Mouse (Mus musculus): Measurements from ENCODE around the gene Hmga1. TPM values are rescaled to one million over a fixed set of nuclear protein-coding genes. Genes with fewer than 3 reads are reported as not detected.

Gene Hmga1
- polyA plus RNA-seq, 1 experiment from 2014 or later, result 389 TPM

DNA sequence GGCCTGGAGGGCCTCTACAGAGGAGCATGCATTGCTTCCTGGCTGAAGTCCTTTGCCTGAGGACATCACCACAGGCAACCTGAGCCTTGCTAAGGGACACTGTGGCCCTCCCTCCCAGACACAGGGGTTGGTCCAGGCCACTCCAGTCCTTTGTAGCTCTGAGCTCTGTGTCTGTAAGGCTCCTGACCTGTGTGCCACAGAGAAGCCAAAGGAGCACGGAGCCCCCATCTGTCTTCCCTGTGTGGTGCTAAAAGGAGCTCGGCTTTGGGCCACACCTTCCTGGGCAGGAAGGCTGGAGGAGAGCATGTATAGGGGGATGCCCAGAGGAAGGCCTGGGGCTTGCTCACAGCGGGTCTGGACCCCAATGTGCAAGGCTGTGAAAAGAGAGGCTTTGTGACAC, 14.3 kb upstream of the Hmga1 start:
- no peak overlapping the region for H3K9ac ChIP-seq (ENCODE audit: low read length)
- no peaks in the 10 kb centered on the region for H3K4me1 ChIP-seq (replicated peaks; ENCODE audit: control insufficient read depth, insufficient read depth, low read length)
- no peak overlapping the region for H3K27ac ChIP-seq (ENCODE audit: low read depth)
- WGBS, result 73% methylated on average over 3 of the region's 3 CpGs
- no peak overlapping the region for H3K4me2 ChIP-seq (ENCODE audit: low read length)
- H3K9me3 ChIP-seq (ENCODE audit: control insufficient read depth, low read length), result no peaks in the 10 kb centered on the region
- no peak overlapping the region for H3K4me3 ChIP-seq (ENCODE audit: low read depth, low read length)
- H3K36me3 ChIP-seq (ENCODE audit: control insufficient read depth, insufficient read depth, low read length), result no peaks in the 10 kb centered on the region
- no peak; the same call in 1 of the 2 replicates for ATAC-seq (replicated peaks; ENCODE audit: low FRiP score, low TSS enrichment, low read depth)
- H3K27me3 ChIP-seq (replicated peaks; ENCODE audit: control insufficient read depth, insufficient read depth, low read length), result no peaks in the 10 kb centered on the region
- DNase-seq (ENCODE audit: low spot score), result no peak

DNA sequence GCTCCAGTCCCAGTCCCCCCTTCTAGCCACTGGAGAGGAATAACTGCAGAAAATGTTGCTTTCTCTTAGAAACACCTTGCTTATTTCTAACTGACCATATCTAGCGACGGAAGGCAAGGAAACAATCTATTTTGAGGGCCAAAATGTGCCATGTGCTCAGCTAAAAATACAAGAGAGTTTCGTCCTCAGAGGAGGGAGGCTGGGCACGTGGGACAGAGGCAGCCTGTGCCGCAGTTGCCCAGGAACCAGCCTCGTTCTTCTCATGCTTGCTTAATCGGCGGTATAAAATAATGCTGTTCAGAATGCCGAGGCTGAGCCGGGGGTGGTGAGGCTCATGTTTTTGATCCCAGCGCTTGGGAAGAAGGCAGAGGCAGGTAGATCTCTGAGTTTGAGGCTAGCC, 11.7 kb upstream of the Hmga1 start:
- H3K4me3 ChIP-seq (ENCODE audit: low read depth, low read length), result no peak overlapping the region
- no peak overlapping the region for H3K4me2 ChIP-seq (ENCODE audit: low read length)
- no peak for DNase-seq (ENCODE audit: low spot score)
- H3K27me3 ChIP-seq (replicated peaks; ENCODE audit: control insufficient read depth, insufficient read depth, low read length), result no peaks in the 10 kb centered on the region
- H3K9ac ChIP-seq (ENCODE audit: low read length), result no peak overlapping the region
- H3K4me1 ChIP-seq (replicated peaks; ENCODE audit: control insufficient read depth, insufficient read depth, low read length), result peaks cover 7% of the 10 kb centered on the region; the same call in 1 of the 2 replicates
- no peaks in the 10 kb centered on the region for H3K36me3 ChIP-seq (ENCODE audit: control insufficient read depth, insufficient read depth, low read length)
- no peaks in the 10 kb centered on the region for H3K9me3 ChIP-seq (ENCODE audit: control insufficient read depth, low read length)
- H3K27ac ChIP-seq (ENCODE audit: low read depth), result no peak overlapping the region
- 90% methylated on average over 11 of the region's 11 CpGs for WGBS
- ATAC-seq (replicated peaks; ENCODE audit: low FRiP score, low TSS enrichment, low read depth), result no peak

DNA sequence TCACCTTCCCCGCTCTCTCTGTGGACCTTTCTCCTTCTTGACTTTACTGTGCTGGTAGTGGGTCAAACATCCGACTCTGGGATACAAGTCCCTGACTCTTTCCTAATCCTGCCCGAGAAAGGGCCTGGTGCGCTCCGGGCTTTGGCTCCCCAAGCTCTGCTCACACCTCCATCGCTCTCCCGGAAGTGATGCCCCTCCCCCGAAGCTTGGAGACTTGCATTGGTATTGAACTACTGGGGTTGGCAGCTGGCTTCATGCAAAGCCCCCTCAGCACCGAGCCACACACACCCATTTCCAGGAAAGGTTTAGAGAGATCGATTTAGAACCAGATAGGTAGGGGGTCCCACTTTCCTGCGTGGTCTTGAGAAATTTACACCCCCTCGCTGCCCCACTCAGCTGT, 10.3 kb upstream of the Hmga1 start:
- Histone ChIP-seq H3K27ac (ENCODE audit: low read depth) (no peak overlapping the region), H3K36me3 (ENCODE audit: control insufficient read depth, insufficient read depth, low read length) (no peaks in the 10 kb centered on the region), H3K4me3 (ENCODE audit: low read depth, low read length) (no peak overlapping the region), H3K4me2 (ENCODE audit: low read length) (no peak overlapping the region), H3K9ac (ENCODE audit: low read length) (no peak overlapping the region), H3K9me3 (ENCODE audit: control insufficient read depth, low read length) (no peaks in the 10 kb centered on the region), H3K27me3 (replicated peaks; ENCODE audit: control insufficient read depth, insufficient read depth, low read length) (no peaks in the 10 kb centered on the region), H3K4me1 (replicated peaks; ENCODE audit: control insufficient read depth, insufficient read depth, low read length) (peaks cover 7% of the 10 kb centered on the region; the same call in 1 of the 2 replicates)
- DNase-seq (ENCODE audit: low spot score), result no peak
- WGBS, result 48% methylated on average over 12 of the region's 12 CpGs
- ATAC-seq (replicated peaks; ENCODE audit: low FRiP score, low TSS enrichment, low read depth), result no peak

DNA sequence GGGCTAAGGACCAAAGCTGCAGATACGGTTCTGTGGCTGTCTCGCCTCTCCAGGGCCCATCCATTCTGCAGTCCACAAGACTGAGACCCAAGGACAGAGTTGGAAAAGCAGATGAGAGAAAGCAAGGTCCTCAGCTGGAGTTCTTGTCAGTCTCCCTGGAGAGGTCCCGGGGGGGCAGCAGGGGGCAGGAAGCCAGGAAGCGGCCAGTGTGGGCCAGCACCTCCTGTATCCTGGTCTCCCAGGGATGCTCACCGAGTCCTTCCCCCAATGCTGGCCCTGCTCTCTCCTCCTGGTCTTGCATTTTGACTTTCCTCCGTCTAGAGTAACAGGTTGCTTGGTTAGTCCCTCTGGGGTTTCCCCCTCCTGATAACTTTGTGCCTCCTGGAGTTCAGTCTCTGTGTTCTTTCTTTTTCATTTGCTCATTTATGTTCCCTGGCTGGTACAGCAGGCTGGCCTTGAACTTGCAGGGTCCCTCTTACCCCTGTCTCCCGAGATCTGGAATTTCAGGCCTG, 9.7 kb upstream of the Hmga1 start:
- Histone ChIP-seq H3K27me3 (replicated peaks; ENCODE audit: control insufficient read depth, insufficient read depth, low read length) (no peaks in the 10 kb centered on the region), H3K4me1 (replicated peaks; ENCODE audit: control insufficient read depth, insufficient read depth, low read length) (peaks cover 7% of the 10 kb centered on the region; the same call in 1 of the 2 replicates), H3K9ac (ENCODE audit: low read length) (no peak overlapping the region), H3K4me2 (ENCODE audit: low read length) (no peak overlapping the region), H3K36me3 (ENCODE audit: control insufficient read depth, insufficient read depth, low read length) (no peaks in the 10 kb centered on the region), H3K9me3 (ENCODE audit: control insufficient read depth, low read length) (no peaks in the 10 kb centered on the region), H3K4me3 (ENCODE audit: low read depth, low read length) (no peak overlapping the region), H3K27ac (ENCODE audit: low read depth) (no peak overlapping the region)
- 73% methylated on average over 7 of the region's 7 CpGs for WGBS
- ATAC-seq (replicated peaks; ENCODE audit: low FRiP score, low TSS enrichment, low read depth) (no peak), DNase-seq (ENCODE audit: low spot score) (no peak)

DNA sequence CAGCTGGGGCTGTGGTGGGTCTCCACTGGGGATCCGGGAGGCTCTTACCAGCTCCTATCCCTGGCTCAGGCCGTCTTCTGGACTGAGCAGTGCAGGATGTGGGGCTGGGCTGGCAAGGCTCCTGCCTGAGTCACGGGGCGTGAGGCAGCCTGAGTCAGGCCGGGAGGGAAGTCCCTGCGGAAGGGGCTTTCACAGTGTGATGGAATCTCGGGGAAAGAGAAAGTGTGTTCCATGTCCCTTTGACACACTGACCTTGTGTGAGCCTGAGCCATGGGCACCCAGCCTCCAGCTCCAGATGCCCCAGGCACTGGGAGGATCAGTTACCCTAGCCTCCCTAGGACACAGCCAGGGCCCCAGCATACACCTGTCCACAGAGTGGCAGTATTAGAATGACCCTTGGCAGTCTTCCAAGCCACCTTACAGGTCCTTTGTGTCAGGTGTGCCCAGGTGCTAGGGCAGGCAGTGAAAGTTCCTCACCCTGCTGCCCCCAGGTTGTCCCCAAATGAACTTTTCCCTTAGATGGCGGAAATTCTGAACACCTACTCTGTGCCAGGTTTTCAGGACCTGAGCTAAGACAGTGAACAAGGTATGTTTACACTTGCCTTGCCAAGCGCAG, 8.9 kb upstream of the Hmga1 start:
- 64% methylated on average over 9 of the region's 9 CpGs for WGBS
- DNase-seq (ENCODE audit: low spot score), result no peak

DNA sequence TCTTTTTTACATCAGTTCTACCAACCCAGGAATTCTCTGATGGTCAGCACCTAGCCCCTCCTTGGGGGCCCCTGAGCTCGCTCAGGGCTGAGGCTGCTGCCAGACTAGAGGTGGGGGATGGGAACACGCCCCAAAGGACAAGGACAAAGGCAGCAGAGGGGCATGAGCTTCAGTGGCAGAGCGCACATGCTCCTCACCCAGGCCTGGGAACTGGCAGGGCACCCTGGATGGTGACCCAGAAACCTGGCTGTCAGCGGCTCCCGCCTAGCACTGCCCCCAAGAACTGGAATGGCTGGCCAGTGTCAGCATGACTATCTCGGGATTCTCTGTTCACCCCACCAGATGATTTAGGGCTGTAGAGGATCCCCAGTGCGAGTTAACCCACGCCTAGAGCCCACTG, 7.1 kb upstream of the Hmga1 start:
- H3K4me2 ChIP-seq (ENCODE audit: low read length), result no peak overlapping the region
- no peak overlapping the region for H3K4me3 ChIP-seq (ENCODE audit: low read depth, low read length)
- WGBS, result 56% methylated on average over 8 of the region's 8 CpGs
- H3K9ac ChIP-seq (ENCODE audit: low read length), result no peak overlapping the region
- H3K27ac ChIP-seq (ENCODE audit: low read depth), result no peak overlapping the region
- no peak for ATAC-seq (replicated peaks; ENCODE audit: low FRiP score, low TSS enrichment, low read depth)
- no peak for DNase-seq (ENCODE audit: low spot score)
- no peaks in the 10 kb centered on the region for H3K36me3 ChIP-seq (ENCODE audit: control insufficient read depth, insufficient read depth, low read length)
- no peaks in the 10 kb centered on the region for H3K27me3 ChIP-seq (replicated peaks; ENCODE audit: control insufficient read depth, insufficient read depth, low read length)
- H3K9me3 ChIP-seq (ENCODE audit: control insufficient read depth, low read length), result no peaks in the 10 kb centered on the region
- peaks cover 7% of the 10 kb centered on the region for H3K4me1 ChIP-seq (replicated peaks; ENCODE audit: control insufficient read depth, insufficient read depth, low read length)

More for the DNA sequence above, 8.9 kb upstream of the Hmga1 start:
- H3K9ac ChIP-seq (ENCODE audit: low read length), result no peak overlapping the region
- H3K27ac ChIP-seq (ENCODE audit: low read depth), result no peak overlapping the region
- no peaks in the 10 kb centered on the region for H3K36me3 ChIP-seq (ENCODE audit: control insufficient read depth, insufficient read depth, low read length)
- no peak overlapping the region for H3K4me3 ChIP-seq (ENCODE audit: low read depth, low read length)
- peaks cover 7% of the 10 kb centered on the region; the same call in 1 of the 2 replicates for H3K4me1 ChIP-seq (replicated peaks; ENCODE audit: control insufficient read depth, insufficient read depth, low read length)
- no peak overlapping the region for H3K4me2 ChIP-seq (ENCODE audit: low read length)
- ATAC-seq (replicated peaks; ENCODE audit: low FRiP score, low TSS enrichment, low read depth), result 0 out of 2 replicates have a peak, but pooled peaks have one; percentile 30
- H3K9me3 ChIP-seq (ENCODE audit: control insufficient read depth, low read length), result no peaks in the 10 kb centered on the region
- no peaks in the 10 kb centered on the region for H3K27me3 ChIP-seq (replicated peaks; ENCODE audit: control insufficient read depth, insufficient read depth, low read length)

DNA sequence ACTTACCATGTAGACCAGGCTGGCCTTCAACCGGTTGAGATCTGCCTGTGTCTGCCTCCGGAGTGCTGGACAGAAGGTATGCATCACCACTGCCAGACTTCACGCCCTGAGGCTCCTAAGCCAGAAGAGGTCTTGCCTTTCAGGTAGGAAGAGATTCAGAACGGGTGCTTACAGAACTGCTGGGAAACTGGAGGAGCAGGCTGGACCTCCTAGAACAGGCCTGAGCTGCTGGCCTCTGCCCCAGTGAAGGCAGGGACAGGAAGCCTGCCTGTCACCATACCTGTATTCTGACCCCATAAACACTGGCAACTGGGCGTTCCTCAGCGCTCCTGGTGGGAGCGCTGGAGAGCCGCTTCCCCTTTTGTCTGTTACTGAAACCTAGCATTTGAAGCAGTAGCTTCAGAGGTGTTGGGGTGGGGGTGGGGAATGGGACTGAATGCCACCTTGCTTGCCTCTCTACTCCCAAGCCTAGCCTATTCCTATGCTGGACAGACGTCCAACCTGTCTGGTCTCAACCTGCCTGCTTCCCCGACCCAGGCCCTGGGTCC, 4.8 kb upstream of the Hmga1 start:
- no peaks in the 10 kb centered on the region for H3K9me3 ChIP-seq (ENCODE audit: control insufficient read depth, low read length)
- no peak for DNase-seq (ENCODE audit: low spot score)
- H3K4me1 ChIP-seq (replicated peaks; ENCODE audit: control insufficient read depth, insufficient read depth, low read length), result peaks cover 17% of the 10 kb centered on the region
- no peak overlapping the region for H3K27ac ChIP-seq (ENCODE audit: low read depth)
- 67% methylated on average over 10 of the region's 10 CpGs for WGBS
- H3K4me3 ChIP-seq (ENCODE audit: low read depth, low read length), result no peak overlapping the region
- no peak for ATAC-seq (replicated peaks; ENCODE audit: low FRiP score, low TSS enrichment, low read depth)
- H3K27me3 ChIP-seq (replicated peaks; ENCODE audit: control insufficient read depth, insufficient read depth, low read length), result no peaks in the 10 kb centered on the region
- H3K9ac ChIP-seq (ENCODE audit: low read length), result no peak overlapping the region
- no peaks in the 10 kb centered on the region for H3K36me3 ChIP-seq (ENCODE audit: control insufficient read depth, insufficient read depth, low read length)
- no peak overlapping the region for H3K4me2 ChIP-seq (ENCODE audit: low read length)

DNA sequence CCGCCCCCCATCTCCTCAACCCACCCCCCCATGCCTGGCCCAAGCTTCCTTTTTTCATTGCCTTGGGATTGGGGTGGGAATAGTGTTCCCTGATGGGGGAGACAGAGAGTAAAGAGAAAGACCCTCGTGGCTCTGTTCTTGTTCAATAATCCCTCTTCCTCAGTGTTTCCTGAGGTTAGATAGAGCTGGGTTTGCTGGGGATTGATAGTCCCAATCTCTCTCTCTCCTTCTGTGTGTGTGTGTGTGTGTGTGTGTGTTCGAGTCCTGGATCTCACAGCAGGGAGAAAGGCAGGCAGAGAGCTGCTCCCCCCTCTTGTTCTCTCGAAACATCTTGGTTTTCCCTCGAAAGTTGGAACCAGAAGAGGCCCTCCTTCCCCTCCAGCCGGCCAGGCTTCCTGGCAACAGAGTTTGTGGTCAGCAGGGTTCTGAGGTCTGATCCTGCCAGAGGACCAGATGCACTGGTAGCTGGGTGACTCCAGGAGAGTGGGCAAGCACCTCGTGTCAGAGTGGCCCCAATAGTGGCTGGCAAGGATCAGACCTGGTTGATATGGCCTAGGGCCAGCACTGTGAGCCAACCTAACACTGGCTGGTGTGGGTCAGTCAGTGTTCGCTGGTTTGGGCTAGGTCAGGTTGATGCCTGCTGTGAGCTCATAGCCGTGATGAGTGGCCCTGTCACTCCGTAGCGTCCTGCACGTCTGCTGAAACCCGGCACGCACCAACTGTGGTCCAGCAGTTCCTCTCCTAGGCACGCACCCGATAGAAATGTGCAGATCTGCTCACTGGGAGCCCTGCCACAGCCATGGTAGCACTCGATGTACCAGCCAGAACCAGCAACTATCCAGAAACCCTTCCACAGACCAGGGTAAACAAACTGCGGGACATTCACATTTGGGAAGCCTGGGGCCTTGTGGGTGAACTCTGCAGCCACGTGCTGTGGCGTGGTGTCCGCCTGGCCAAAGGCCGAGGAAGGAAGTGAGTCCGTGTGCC, 3.8 kb upstream of the Hmga1 start:
- no peak overlapping the region for H3K9ac ChIP-seq (ENCODE audit: low read length)
- peaks cover 17% of the 10 kb centered on the region for H3K4me1 ChIP-seq (replicated peaks; ENCODE audit: control insufficient read depth, insufficient read depth, low read length)

More for the DNA sequence above, 3.8 kb upstream of the Hmga1 start:
- Histone ChIP-seq H3K27me3 (replicated peaks; ENCODE audit: control insufficient read depth, insufficient read depth, low read length) (no peaks in the 10 kb centered on the region), H3K4me3 (ENCODE audit: low read depth, low read length) (no peak overlapping the region), H3K27ac (ENCODE audit: low read depth) (no peak overlapping the region), H3K9me3 (ENCODE audit: control insufficient read depth, low read length) (no peaks in the 10 kb centered on the region), H3K36me3 (ENCODE audit: control insufficient read depth, insufficient read depth, low read length) (no peaks in the 10 kb centered on the region), H3K4me2 (ENCODE audit: low read length) (no peak overlapping the region)
- no peak for DNase-seq (ENCODE audit: low spot score)
- 72% methylated on average over 23 of the region's 23 CpGs for WGBS
- ATAC-seq (replicated peaks; ENCODE audit: low FRiP score, low TSS enrichment, low read depth), result no peak
